Mouse (Mus musculus) adrenal gland (tissue): ENCODE results near the gene Tmem63b.
"Not testable (repeated sequence)": the region's sequence is repeated elsewhere in the genome, so short reads cannot be mapped to it uniquely, and the experiment has no call there.

ENCODE experiments used
- intact Hi-C: fragments of 180-260 bp; cut with DNase I; formaldehyde crosslinking; loops from one replicate; pipeline ENCODE4 v1.15.1; 2025

Gene Tmem63b

DNA sequence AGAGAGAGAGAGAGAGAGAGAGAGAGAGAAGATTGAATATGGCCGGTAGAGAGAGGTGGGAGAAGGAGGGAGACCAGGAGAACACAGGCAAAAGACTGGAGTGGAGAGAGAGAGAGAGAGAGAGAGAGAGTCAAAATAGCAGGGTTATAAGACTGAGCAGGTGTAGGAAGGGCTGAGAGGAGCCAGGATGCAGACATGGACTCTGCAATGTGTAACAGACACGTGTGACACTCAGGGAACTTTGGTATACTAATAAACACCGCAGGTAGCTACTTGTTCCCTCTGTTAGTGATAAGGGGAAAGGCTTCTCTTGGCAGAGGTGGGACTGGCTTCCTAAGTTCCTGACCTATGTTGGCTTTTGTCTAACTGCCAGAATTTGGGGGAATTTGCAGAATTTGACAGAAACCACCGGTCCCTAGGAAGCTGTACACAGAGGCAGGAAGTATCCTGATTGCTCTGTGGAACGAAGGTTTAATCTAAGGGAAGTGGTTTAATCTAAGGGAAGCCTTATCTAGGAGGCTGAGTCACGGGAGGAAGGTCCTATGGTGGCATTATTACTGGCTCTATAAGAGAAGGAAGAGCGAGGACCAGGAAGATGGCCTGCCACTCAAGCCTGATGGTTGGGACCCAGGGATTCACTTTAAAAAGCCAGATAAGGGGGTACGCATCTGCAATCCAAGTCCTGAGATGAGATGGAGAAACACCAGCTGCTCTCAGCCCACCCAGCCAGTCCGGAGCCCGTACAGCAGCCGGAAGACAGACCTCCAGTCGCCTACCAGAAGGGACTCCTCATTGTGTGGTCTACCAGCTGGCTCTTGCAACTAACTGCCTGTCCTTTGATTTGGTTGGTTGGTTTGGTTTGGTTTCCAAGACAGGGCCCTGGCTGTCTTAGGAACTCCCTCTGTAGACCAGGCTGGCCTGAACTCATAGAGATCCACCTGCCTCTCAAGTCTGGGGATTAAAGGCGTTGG lies 57.5 kb downstream of the Tmem63b start:
- intact Hi-C loops = no loop called here

DNA sequence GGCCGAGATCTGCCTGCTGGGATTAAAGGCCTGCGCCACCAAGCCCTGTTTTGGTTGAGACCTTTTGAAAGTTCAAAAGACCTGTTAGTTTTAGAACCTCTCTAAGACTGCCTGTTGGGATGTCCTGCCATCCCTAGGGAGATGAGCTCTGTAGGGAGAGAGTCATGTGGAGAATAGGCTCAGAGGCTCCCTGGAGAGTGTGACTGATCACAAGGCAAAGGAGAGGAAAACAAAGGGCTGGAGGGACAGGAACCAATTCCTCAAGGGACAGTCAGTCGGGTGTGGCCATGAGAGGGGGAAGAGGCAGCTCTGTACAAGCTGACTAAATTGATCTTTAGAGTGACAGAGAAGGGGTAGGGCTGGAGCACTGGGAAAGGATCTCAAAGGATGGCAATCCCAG lies 58.5 kb downstream of the Tmem63b start:
- intact Hi-C loops = no loop called here

DNA sequence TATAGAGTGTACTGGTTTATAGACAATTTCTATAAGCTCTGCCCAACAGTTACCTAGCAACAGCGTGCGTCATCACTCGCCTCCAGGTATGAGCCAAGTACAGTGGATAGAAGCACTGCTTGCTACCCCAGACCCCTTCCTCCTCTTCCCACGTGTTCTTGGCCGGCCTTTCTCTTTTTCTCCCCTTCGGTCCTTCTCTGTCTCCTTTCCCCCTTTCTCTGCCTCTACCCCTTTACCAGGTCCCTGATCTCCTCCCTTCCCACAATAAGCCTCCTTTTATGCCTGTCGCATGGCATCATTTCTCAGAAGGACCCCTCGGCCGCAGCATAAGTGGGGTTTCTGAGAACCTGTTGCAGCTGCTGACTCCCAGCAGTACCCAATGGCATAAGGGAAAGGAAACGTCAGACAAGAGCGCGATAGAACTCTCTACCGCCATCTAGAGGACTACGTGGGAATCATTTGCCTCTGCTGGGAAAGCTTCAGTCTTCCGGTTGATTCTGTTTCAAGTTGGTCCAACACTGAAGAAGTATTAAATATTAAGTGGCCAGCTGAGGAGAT lies 60.0 kb downstream of the Tmem63b start:
- intact Hi-C loops = loop anchor here (2.0 kb wide), 1 partner anchor 44 kb away; no protein-coding TSS in a partner anchor

DNA sequence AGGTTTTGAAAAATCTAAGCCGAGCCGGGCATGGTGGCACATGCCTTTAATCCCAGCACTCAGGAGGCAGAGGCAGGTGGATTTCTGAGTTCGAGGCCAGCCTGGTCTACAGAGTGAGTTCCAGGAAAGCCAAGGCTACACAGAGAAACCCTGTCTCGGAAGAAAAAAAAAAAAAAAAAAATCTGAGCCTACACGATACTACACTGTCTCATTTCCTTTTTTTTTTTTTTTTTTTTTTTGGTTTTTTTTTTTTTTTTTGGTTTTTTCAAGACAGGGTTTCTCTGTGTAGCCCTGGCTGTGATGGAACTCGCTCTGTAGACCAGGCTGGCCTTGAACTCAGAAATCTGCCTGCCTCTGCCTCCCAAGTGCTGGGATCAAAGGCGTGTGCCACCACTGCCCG lies 63.3 kb downstream of the Tmem63b start:
- intact Hi-C loops = not testable (repeated sequence)

DNA sequence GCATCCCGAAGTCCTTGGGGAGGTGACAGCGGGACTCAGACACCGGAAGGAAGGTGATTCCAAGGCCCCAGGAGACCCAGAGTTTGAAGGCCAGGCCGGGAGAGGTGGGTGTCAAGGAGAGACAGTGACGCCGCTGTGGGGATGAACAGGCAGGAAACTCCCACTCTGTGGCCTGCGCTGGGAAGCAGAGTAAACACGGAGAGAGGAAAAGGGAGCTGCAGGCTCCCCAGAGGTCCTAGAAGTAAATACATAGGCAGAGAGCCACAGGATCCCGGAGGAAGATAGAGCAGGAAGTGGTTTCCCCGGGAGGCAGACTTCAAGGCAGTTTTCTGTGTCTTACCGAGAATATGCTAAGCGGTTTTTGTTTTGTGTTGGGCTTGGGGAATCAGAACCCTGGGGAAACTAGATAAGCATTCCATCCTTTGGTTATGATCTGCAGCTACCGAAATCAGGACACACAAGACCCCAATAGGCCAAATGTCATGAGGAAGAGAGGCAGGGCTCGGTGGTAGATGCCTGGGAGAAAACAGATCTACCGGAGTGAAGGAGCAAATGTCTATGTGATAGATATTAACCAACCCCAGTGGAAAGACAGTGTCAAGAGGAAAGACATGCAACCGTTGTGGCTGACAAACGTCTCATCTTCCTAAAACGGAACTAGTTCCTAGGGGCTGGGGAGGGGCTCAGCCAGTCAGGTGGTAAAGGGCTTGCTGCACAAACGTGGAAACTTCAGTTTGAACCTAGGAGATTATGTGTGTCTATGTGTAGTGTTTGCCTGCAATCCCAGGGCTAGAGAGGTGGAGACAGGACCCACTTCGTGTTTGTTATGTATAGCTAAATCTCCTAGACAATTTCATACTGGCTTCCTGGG lies 67.1 kb downstream of the Tmem63b start:
- intact Hi-C loops = no loop called here

DNA sequence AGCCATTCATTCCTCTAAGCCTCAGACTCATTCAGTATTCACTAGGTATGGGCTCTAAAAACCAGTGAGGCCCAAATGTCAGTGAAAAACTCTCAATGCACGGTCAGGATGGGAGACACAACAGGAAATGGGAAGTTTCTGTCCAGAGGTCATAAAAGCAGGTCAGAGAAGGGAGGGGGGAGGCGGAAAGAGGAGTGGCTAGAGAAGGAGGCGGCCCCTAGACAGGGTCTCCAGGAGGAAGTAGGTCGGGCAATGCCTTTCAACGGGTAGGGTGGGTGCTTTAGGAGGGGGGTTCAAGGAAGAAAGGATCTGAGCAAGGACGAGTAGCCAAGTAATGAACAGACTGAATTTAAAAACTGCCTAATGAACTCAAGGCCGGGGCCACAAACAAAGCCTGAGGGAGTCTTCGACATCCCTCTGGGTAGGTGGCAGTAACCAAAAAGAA lies 67.7 kb downstream of the Tmem63b start:
- intact Hi-C loops = no loop called here

DNA sequence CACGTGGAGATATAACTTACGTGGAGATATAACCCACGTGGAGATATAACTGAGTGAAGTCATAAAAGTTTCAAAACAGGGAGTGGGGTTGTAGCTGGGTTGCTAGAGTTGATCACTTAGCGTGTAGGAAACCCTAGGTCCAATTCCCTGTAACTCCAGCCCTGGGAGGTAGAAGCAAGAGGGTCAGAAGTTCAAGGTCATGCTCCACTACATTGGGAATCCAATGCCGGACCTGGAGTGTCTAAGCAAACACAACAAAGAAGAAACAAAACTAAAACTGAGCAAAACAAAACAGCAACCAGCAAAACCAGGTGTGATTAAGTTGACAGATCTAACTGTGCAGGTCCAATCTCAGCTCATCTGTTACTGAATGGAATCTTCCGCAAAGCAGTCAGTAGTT lies 69.0 kb downstream of the Tmem63b start:
- intact Hi-C loops = no loop called here

DNA sequence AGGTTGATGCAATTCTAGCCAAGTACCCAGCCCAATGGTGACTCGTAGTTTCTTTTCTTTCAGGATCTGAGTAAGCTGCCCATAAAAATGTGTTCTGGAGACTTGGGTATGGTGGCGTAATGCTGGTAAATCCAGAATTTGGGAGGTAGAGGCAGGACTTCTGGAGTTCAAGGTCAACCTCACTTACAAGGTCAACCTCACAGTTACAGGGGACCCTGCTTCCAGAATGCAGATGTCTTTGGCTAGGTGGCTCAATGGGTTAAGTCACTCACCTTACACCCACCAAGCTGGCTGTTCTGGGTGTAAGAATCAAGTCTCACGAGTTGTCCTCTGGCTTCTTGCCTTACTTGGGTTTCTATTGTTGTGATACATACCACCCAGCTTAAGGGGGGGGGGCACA lies 70.0 kb downstream of the Tmem63b start:
- intact Hi-C loops = no loop called here

DNA sequence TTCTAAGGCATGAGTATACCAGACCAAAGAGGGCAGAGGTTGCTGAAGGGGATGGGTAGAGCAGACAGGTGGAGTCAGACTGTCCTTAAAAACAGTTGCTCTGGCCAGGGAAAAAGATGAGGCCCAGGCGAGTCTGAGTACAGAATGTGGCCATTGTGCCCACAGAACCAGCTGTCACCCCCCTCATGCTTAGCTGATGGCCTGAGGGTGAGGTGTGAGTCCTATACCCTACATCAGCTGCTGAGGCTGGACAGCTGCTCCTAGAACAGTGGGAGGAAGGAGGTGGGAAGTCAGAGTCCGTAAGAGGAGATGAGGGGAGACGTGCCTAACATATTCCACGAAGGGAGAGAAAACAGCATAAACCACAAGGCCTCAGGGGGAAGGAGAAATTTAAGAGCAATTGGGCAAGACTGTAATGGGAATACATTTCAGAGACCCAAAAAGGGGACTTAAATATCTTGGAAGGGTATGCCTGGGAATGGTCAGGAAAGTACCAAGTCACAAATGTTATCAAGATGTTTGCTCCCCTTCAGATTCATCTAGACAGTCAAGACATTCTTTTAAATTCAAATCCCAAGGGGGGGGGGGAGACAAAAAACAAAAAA lies 70.6 kb downstream of the Tmem63b start:
- intact Hi-C loops = no loop called here

DNA sequence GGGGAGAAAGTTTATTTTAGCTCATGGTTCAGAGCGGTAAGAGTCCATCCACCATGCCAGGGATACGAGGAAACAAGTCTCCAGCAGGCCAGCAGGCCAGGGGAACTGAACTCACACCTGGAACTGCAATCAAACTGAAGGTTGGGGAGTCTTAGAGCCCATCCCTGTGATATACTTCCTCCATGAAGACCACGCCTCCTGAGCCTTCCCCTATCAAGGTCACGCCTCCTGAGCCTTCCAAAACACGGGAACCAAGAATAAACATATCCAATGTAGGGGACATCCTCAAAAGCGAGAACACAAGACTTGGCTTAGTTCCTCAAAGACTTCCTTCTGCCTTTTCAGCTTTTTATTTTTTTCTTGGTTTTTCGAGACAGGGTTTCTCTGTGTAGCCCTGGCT lies 73.8 kb downstream of the Tmem63b start:
- intact Hi-C loops = no loop called here

DNA sequence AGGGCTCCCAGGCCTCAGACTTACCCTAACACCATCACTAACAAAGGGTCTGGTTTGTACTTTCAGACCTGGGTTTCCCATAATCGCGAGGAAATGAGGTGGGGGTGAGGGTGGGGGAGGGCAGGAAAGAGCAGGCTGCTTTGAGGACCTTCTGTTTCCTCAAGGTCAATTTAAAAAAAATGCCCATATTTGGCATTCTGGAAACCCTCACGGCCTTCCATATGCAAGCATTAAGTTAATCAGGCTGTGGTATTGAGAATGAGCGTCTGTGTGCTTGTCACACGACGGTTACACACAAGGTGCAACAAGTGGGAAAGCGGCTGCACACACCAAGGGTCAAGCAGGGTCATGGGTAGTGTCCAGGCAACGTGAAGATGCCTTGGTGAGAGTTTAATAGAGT lies 74.7 kb downstream of the Tmem63b start:
- intact Hi-C loops = no loop called here
